Comparison of ENCODE assay signal across 17 mouse cellular contexts in genomic region chr5:32182885-32183629, GRCm38 (mm10). TPM values are rescaled to one million over a fixed set of nuclear protein-coding genes. Genes with fewer than 3 reads are reported as not detected.
DNase-seq lines count a peak whose midpoint lies in the region; ATAC-seq and TF ChIP-seq lines count a peak whose summit lies in the region.
"Had no signal": no experiment of that assay in that cellular context is flagged by ENCODE, and none has a peak within 500 bp of the region (broad histone marks: within the 10 kb centered on the region; RNA-seq: fewer than 3 reads in every experiment).

No protein-coding gene starts in this region.

- no peak overlapping the region for H3K4me3 ChIP-seq in layer of hippocampus, adult 2 months
- H3K4me3 ChIP-seq in embryonic facial prominence, embryonic 15.5 days (replicated peaks) = no peak overlapping the region
- no peak overlapping the region for H3K4me3 ChIP-seq in lung, embryonic 16.5 days (ENCODE audit: low read length)
- H3K4me3 ChIP-seq in stomach, postnatal 0 days (ENCODE audit: low read depth, low read length) = no peak overlapping the region
- H3K4me3 ChIP-seq in forebrain, embryonic 15.5 days = no peak overlapping the region
- H3K4me3 ChIP-seq: heart, adult 2 months had no signal

- 51% methylated on average over 4 of the region's 4 CpGs for WGBS in embryonic facial prominence, embryonic 15.5 days
- 46% methylated on average over 4 of the region's 4 CpGs for WGBS in lung, embryonic 16.5 days
- 54% methylated on average over 4 of the region's 4 CpGs for WGBS in stomach, postnatal 0 days
- WGBS in forebrain, embryonic 15.5 days = 77% methylated on average over 4 of the region's 4 CpGs

- H3K36me3 ChIP-seq in embryonic facial prominence, embryonic 15.5 days = no peaks in the 10 kb centered on the region
- H3K36me3 ChIP-seq in lung, embryonic 16.5 days (ENCODE audit: control insufficient read depth, insufficient read depth, low read length) = no peaks in the 10 kb centered on the region
- no peaks in the 10 kb centered on the region for H3K36me3 ChIP-seq in stomach, postnatal 0 days (ENCODE audit: control insufficient read depth, insufficient read depth, low read length)
- H3K36me3 ChIP-seq in forebrain, embryonic 15.5 days = no peaks in the 10 kb centered on the region

- intact Hi-C loops in left cerebral cortex, postnatal 25 days (cut with DNase I) = no loop called here

- peaks cover 9% of the 10 kb centered on the region; the same call in 1 of the 2 replicates for H3K4me1 ChIP-seq in embryonic facial prominence, embryonic 15.5 days
- H3K4me1 ChIP-seq in lung, embryonic 16.5 days (replicated peaks; ENCODE audit: control insufficient read depth, insufficient read depth, low read length) = peaks cover 5% of the 10 kb centered on the region
- H3K4me1 ChIP-seq in stomach, postnatal 0 days (replicated peaks; ENCODE audit: control insufficient read depth, insufficient read depth) = peaks cover 3% of the 10 kb centered on the region
- H3K4me1 ChIP-seq in forebrain, embryonic 15.5 days = no peaks in the 10 kb centered on the region

- no peaks in the 10 kb centered on the region for H3K27me3 ChIP-seq in embryonic facial prominence, embryonic 15.5 days
- H3K27me3 ChIP-seq in lung, embryonic 16.5 days (ENCODE audit: control insufficient read depth, insufficient read depth, low read depth, low read length) = no peaks in the 10 kb centered on the region
- no peaks in the 10 kb centered on the region for H3K27me3 ChIP-seq in stomach, postnatal 0 days (ENCODE audit: control insufficient read depth, insufficient read depth, low read length)
- H3K27me3 ChIP-seq in forebrain, embryonic 15.5 days = no peaks in the 10 kb centered on the region

- TF ChIP-seq CTCF in layer of hippocampus, adult 2 months (conservative IDR thresholded peaks at IDR 0.05) = no peak
- TF ChIP-seq CTCF in stomach, postnatal 0 days (IDR thresholded peaks at IDR 0.05; ENCODE audit: low read depth) = no peak

- peak; percentile 74 for ATAC-seq in embryonic facial prominence, embryonic 15.5 days (ENCODE audit: insufficient number of reproducible peaks, low FRiP score, low TSS enrichment, low read depth)
- ATAC-seq in lung, embryonic 16.5 days (ENCODE audit: low read depth) = peak; percentile 91
- ATAC-seq in stomach, postnatal 0 days (ENCODE audit: low FRiP score, low TSS enrichment) = peak; percentile 95
- ATAC-seq in forebrain, embryonic 15.5 days (replicated peaks) = no peak
- ATAC-seq: forebrain, postnatal 0 days had no signal

- H3K9ac ChIP-seq in embryonic facial prominence, embryonic 15.5 days = no peak overlapping the region
- no peak overlapping the region for H3K9ac ChIP-seq in lung, embryonic 16.5 days (ENCODE audit: low read length)
- no peak overlapping the region for H3K9ac ChIP-seq in stomach, postnatal 0 days (ENCODE audit: low read length)
- H3K9ac ChIP-seq in forebrain, embryonic 15.5 days (replicated peaks) = no peak overlapping the region
- H3K9ac ChIP-seq: forebrain, postnatal 0 days had no signal

- DNase-seq in layer of hippocampus, adult 2 months (ENCODE audit: low spot score in 2 of 2) = no peak
- DNase-seq in layer of hippocampus, adult 8-10 months (ENCODE audit: low spot score in 2 of 2) = no peak
- peak; percentile 90 for DNase-seq in stomach, postnatal 0 days (ENCODE audit: low spot score)
- no peak for DNase-seq in left cerebral cortex, postnatal 25 days (ENCODE audit: low spot score in 2 of 2)
- DNase-seq in liver = no peak
- DNase-seq: adrenal gland, postnatal 25 days; cerebellum, adult 11-12 months; forebrain, postnatal 0 days; heart, adult 2 months; kidney, adult 2 months; thymus, adult 2 months had no signal

- H3K27ac ChIP-seq in layer of hippocampus, adult 2 months = peak overlapping the region; percentile 32; the same call in 1 of the 2 replicates
- peak overlapping the region; percentile 66 for H3K27ac ChIP-seq in embryonic facial prominence, embryonic 15.5 days (replicated peaks)
- peak overlapping the region; percentile 39; the same call in 1 of the 2 replicates for H3K27ac ChIP-seq in lung, embryonic 16.5 days (ENCODE audit: low read length)
- peak overlapping the region; percentile 85 for H3K27ac ChIP-seq in stomach, postnatal 0 days (replicated peaks)
- no peak overlapping the region for H3K27ac ChIP-seq in forebrain, embryonic 15.5 days (replicated peaks)
- H3K27ac ChIP-seq: heart, adult 2 months had no signal

- H3K9me3 ChIP-seq in embryonic facial prominence, embryonic 15.5 days (replicated peaks) = no peaks in the 10 kb centered on the region
- H3K9me3 ChIP-seq in lung, embryonic 16.5 days (ENCODE audit: control insufficient read depth, low read length) = no peaks in the 10 kb centered on the region
- H3K9me3 ChIP-seq in stomach, postnatal 0 days (ENCODE audit: control insufficient read depth, low read length) = no peaks in the 10 kb centered on the region
- no peaks in the 10 kb centered on the region for H3K9me3 ChIP-seq in forebrain, embryonic 15.5 days

- H3K4me2 ChIP-seq in embryonic facial prominence, embryonic 15.5 days (replicated peaks) = no peak overlapping the region
- no peak overlapping the region for H3K4me2 ChIP-seq in lung, embryonic 16.5 days (ENCODE audit: low read depth, low read length)
- H3K4me2 ChIP-seq in stomach, postnatal 0 days (replicated peaks; ENCODE audit: low read depth) = no peak overlapping the region
- H3K4me2 ChIP-seq in forebrain, embryonic 15.5 days (replicated peaks) = no peak overlapping the region
- H3K4me2 ChIP-seq: liver, embryonic 11.5 days had no signal

- peak; percentile 93 for TF ChIP-seq EP300 in stomach, postnatal 0 days (optimal IDR thresholded peaks at IDR 0.05)

RNA-seq across cellular contexts. Expression of gene Fosl2, which starts 47.5 kb away (rescaled TPM):
- 10 to 100 TPM; 52.1 to 52.5 TPM for total RNA-seq in layer of hippocampus, adult 2 months (2021)
- 10 to 100 TPM; 42.6 to 75.6 (median 59.2) TPM for total RNA-seq in layer of hippocampus, adult 8-10 months (2022)
- polyA plus RNA-seq in embryonic facial prominence, embryonic 15.5 days (2015; fragmentation: Nextera tagmentation; extraction: Ambion mirVana) = 12.5 and 14.0 TPM in 2 replicates
- polyA plus RNA-seq in lung, embryonic 16.5 days (2015; fragmentation: Nextera tagmentation; extraction: Ambion mirVana) = 3.4 and 4.7 TPM in 2 replicates
- polyA plus RNA-seq in stomach, postnatal 0 days (2015; fragmentation: Nextera tagmentation; extraction: Ambion mirVana) = 10.5 and 11.7 TPM in 2 replicates
- 10 to 100 TPM; 41.8 to 45.5 TPM for total RNA-seq in left cerebral cortex, postnatal 25 days (2021)
- polyA plus RNA-seq in forebrain, embryonic 15.5 days (2015; fragmentation: Nextera tagmentation; extraction: Ambion mirVana) = 2.7 and 2.8 TPM in 2 replicates

RNA-seq across cellular contexts. Expression of gene Plb1, which starts 49.5 kb away (rescaled TPM):
- total RNA-seq in layer of hippocampus, adult 2 months (2021) = 1 to 10 TPM; 1.3 to 1.7 TPM
- total RNA-seq in layer of hippocampus, adult 8-10 months (2022) = 1 to 10 TPM in 1 of 4 experiments, under 1 TPM in 3; 0.85 to 1.7 (median 0.94) TPM
- polyA plus RNA-seq in embryonic facial prominence, embryonic 15.5 days (2015; fragmentation: Nextera tagmentation; extraction: Ambion mirVana) = 2.5 and 4.7 TPM in 2 replicates
- polyA plus RNA-seq in lung, embryonic 16.5 days (2015; fragmentation: Nextera tagmentation; extraction: Ambion mirVana) = 18.1 and 24.0 TPM in 2 replicates
- polyA plus RNA-seq in stomach, postnatal 0 days (2015; fragmentation: Nextera tagmentation; extraction: Ambion mirVana) = 14.1 and 14.6 TPM in 2 replicates
- total RNA-seq in left cerebral cortex, postnatal 25 days (2021) = 1 to 10 TPM; 1.1 to 1.2 TPM
- 0.06 TPM in 1 of 2 replicates, not detected in the other for polyA plus RNA-seq in forebrain, embryonic 15.5 days (2015; fragmentation: Nextera tagmentation; extraction: Ambion mirVana)
- total RNA-seq: adrenal gland, postnatal 25 days; hematopoietic stem cell, adult 5-6 weeks had no signal
- polyA plus RNA-seq: embryonic facial prominence, embryonic 11.5 days; liver, embryonic 11.5 days had no signal
